Mouse (Mus musculus): ENCODE measurements around the gene Dpysl5. TPM values are rescaled to one million over a fixed set of nuclear protein-coding genes. Genes with fewer than 3 reads are reported as not detected.
"Not testable (repeated sequence)": the region's sequence is repeated elsewhere in the genome, so short reads cannot be mapped to it uniquely, and the experiment has no call there.

Dpysl5 gene
- polyA plus RNA-seq, 1 experiment from 2014 or later: 64.0 TPM

- 94% methylated on average over 4 of the region's 4 CpGs for WGBS
- no peak for DNase-seq (ENCODE audit: extremely low spot score, low spot score)
- Histone ChIP-seq H3K4me3 (no peak overlapping the region), H3K9me3 (no peaks in the 10 kb centered on the region), H3K4me1 (no peaks in the 10 kb centered on the region), H3K27me3 (ENCODE audit: poor library complexity, severe bottlenecking) (no peaks in the 10 kb centered on the region), H3K27ac (no peak overlapping the region), H3K36me3 (replicated peaks) (peaks cover 50% of the 10 kb centered on the region)
Measured at GRCm38 (mm10) chr5:30678722-30679296, 32.6 kb upstream of the Dpysl5 start.

- Histone ChIP-seq H3K36me3 (replicated peaks) (peaks cover 42% of the 10 kb centered on the region), H3K27ac (no peak overlapping the region), H3K9me3 (no peaks in the 10 kb centered on the region), H3K4me3 (no peak overlapping the region), H3K27me3 (ENCODE audit: poor library complexity, severe bottlenecking) (no peaks in the 10 kb centered on the region), H3K4me1 (no peaks in the 10 kb centered on the region)
- WGBS: 83% methylated on average over 5 of the region's 5 CpGs
- no peak for DNase-seq (ENCODE audit: extremely low spot score, low spot score)
Measured at GRCm38 (mm10) chr5:30679593-30679992, 31.8 kb upstream of the Dpysl5 start.

GRCm38 (mm10) chr5:30681970-30682369 lies 29.4 kb upstream of the Dpysl5 start:
- 84% methylated on average over 5 of the region's 5 CpGs for WGBS
- Histone ChIP-seq H3K4me1 (no peaks in the 10 kb centered on the region), H3K9me3 (no peaks in the 10 kb centered on the region), H3K4me3 (no peak overlapping the region), H3K27me3 (ENCODE audit: poor library complexity, severe bottlenecking) (no peaks in the 10 kb centered on the region), H3K27ac (no peak overlapping the region), H3K36me3 (replicated peaks) (peaks cover 18% of the 10 kb centered on the region)
- no peak for DNase-seq (ENCODE audit: extremely low spot score, low spot score)

- peaks cover 10% of the 10 kb centered on the region for H3K36me3 ChIP-seq (replicated peaks)
- no peak for DNase-seq (ENCODE audit: extremely low spot score, low spot score)
- H3K9me3 ChIP-seq: no peaks in the 10 kb centered on the region
- no peak overlapping the region for H3K27ac ChIP-seq
- H3K4me3 ChIP-seq: no peak overlapping the region
- H3K4me1 ChIP-seq: no peaks in the 10 kb centered on the region
- no peaks in the 10 kb centered on the region for H3K27me3 ChIP-seq (ENCODE audit: poor library complexity, severe bottlenecking)
Measured at GRCm38 (mm10) chr5:30682967-30683600, 28.3 kb upstream of the Dpysl5 start.

- 75% methylated on average over 3 of the region's 3 CpGs for WGBS
- H3K4me1 ChIP-seq: no peaks in the 10 kb centered on the region
Measured at GRCm38 (mm10) chr5:30683993-30684392, 27.4 kb upstream of the Dpysl5 start.

GRCm38 (mm10) chr5:30686781-30687180 lies 24.6 kb upstream of the Dpysl5 start:
- H3K9me3 ChIP-seq: no peaks in the 10 kb centered on the region
- no peak overlapping the region for H3K27ac ChIP-seq
- no peaks in the 10 kb centered on the region for H3K27me3 ChIP-seq (ENCODE audit: poor library complexity, severe bottlenecking)
- DNase-seq (ENCODE audit: extremely low spot score, low spot score): no peak
- no peaks in the 10 kb centered on the region for H3K36me3 ChIP-seq (replicated peaks)
- peaks cover 4% of the 10 kb centered on the region; the same call in 1 of the 2 replicates for H3K4me1 ChIP-seq
- H3K4me3 ChIP-seq: no peak overlapping the region
- 74% methylated on average over 3 of the region's 3 CpGs for WGBS

More at GRCm38 (mm10) chr5:30683993-30684392, 27.4 kb upstream of the Dpysl5 start:
- no peaks in the 10 kb centered on the region for H3K27me3 ChIP-seq (ENCODE audit: poor library complexity, severe bottlenecking)
- H3K4me3 ChIP-seq: no peak overlapping the region
- peaks cover under 1% of the 10 kb centered on the region for H3K36me3 ChIP-seq (replicated peaks)
- H3K9me3 ChIP-seq: no peaks in the 10 kb centered on the region
- DNase-seq (ENCODE audit: extremely low spot score, low spot score): no peak
- H3K27ac ChIP-seq: no peak overlapping the region

GRCm38 (mm10) chr5:30700361-30701000 lies 10.9 kb upstream of the Dpysl5 start:
- no peaks in the 10 kb centered on the region for H3K9me3 ChIP-seq
- 89% methylated on average over 8 of the region's 8 CpGs for WGBS

GRCm38 (mm10) chr5:30701373-30701772 lies 10.0 kb upstream of the Dpysl5 start:
- not testable (repeated sequence) for H3K36me3 ChIP-seq (replicated peaks); H3K4me1 ChIP-seq; DNase-seq (ENCODE audit: extremely low spot score, low spot score); H3K9me3 ChIP-seq; H3K4me3 ChIP-seq
- Histone ChIP-seq H3K27ac (peak overlapping the region; percentile 71), H3K27me3 (ENCODE audit: poor library complexity, severe bottlenecking) (peaks cover 22% of the 10 kb centered on the region)
- 45% methylated on average over 4 of the region's 4 CpGs for WGBS

More at GRCm38 (mm10) chr5:30700361-30701000, 10.9 kb upstream of the Dpysl5 start:
- H3K27ac ChIP-seq: no peak overlapping the region
- no peak overlapping the region for H3K4me3 ChIP-seq
- no peak for DNase-seq (ENCODE audit: extremely low spot score, low spot score)
- H3K4me1 ChIP-seq: peaks cover 10% of the 10 kb centered on the region
- H3K27me3 ChIP-seq (ENCODE audit: poor library complexity, severe bottlenecking): peaks cover 13% of the 10 kb centered on the region; the same call in 1 of the 2 replicates
- no peaks in the 10 kb centered on the region for H3K36me3 ChIP-seq (replicated peaks)

- Histone ChIP-seq H3K36me3 (replicated peaks) (no peaks in the 10 kb centered on the region), H3K27ac (peak overlapping the region; percentile 71)
Measured at GRCm38 (mm10) chr5:30701866-30702265, 9.5 kb upstream of the Dpysl5 start.

GRCm38 (mm10) chr5:30709744-30710383 lies 1.5 kb upstream of the Dpysl5 start:
- peaks cover 1% of the 10 kb centered on the region; the same call in 1 of the 2 replicates for H3K36me3 ChIP-seq (replicated peaks)
- H3K9me3 ChIP-seq: no peaks in the 10 kb centered on the region
- H3K4me3 ChIP-seq: peak overlapping the region; percentile 2; the same call in 1 of the 2 replicates
- no peak overlapping the region for H3K27ac ChIP-seq
- H3K27me3 ChIP-seq (ENCODE audit: poor library complexity, severe bottlenecking): peaks cover 86% of the 10 kb centered on the region
- peaks cover 67% of the 10 kb centered on the region for H3K4me1 ChIP-seq
- peak; percentile 85 for DNase-seq (ENCODE audit: extremely low spot score, low spot score)
- 15% methylated on average over 13 of the region's 13 CpGs for WGBS

More at GRCm38 (mm10) chr5:30701866-30702265, 9.5 kb upstream of the Dpysl5 start:
- H3K9me3 ChIP-seq: no peaks in the 10 kb centered on the region
- H3K4me1 ChIP-seq: peaks cover 10% of the 10 kb centered on the region
- no peak overlapping the region for H3K4me3 ChIP-seq
- no peak for DNase-seq (ENCODE audit: extremely low spot score, low spot score)
- H3K27me3 ChIP-seq (ENCODE audit: poor library complexity, severe bottlenecking): peaks cover 27% of the 10 kb centered on the region
- 85% methylated on average over 3 of the region's 3 CpGs for WGBS

- Histone ChIP-seq H3K4me3 (peak overlapping the region; percentile 75), H3K27me3 (ENCODE audit: poor library complexity, severe bottlenecking) (peaks cover 87% of the 10 kb centered on the region)
- 28% methylated on average over 8 of the region's 8 CpGs for WGBS
Measured at GRCm38 (mm10) chr5:30710486-30710885, 878 bp upstream of the Dpysl5 start.

GRCm38 (mm10) chr5:30712002-30712390 lies 632 bp downstream of the Dpysl5 start:
- Histone ChIP-seq H3K9me3 (no peaks in the 10 kb centered on the region), H3K27me3 (ENCODE audit: poor library complexity, severe bottlenecking) (peaks cover 72% of the 10 kb centered on the region), H3K36me3 (replicated peaks) (peaks cover 21% of the 10 kb centered on the region), H3K4me1 (peaks cover 71% of the 10 kb centered on the region), H3K27ac (peak overlapping the region; percentile 92), H3K4me3 (peak overlapping the region; percentile 75)
- DNase-seq (ENCODE audit: extremely low spot score, low spot score): no peak
- WGBS: under 1% methylated on average over 14 of the region's 14 CpGs

More at GRCm38 (mm10) chr5:30710486-30710885, 878 bp upstream of the Dpysl5 start:
- DNase-seq (ENCODE audit: extremely low spot score, low spot score): no peak
- H3K27ac ChIP-seq: peak overlapping the region; percentile 92; the same call in 1 of the 2 replicates
- no peaks in the 10 kb centered on the region for H3K9me3 ChIP-seq
- H3K4me1 ChIP-seq: peaks cover 72% of the 10 kb centered on the region
- peaks cover 7% of the 10 kb centered on the region for H3K36me3 ChIP-seq (replicated peaks)

All from forebrain, embryonic 10.5 days (tissue).